Mouse (Mus musculus): ENCODE measurements around the gene Fam168a.

The Fam168a gene

DNA sequence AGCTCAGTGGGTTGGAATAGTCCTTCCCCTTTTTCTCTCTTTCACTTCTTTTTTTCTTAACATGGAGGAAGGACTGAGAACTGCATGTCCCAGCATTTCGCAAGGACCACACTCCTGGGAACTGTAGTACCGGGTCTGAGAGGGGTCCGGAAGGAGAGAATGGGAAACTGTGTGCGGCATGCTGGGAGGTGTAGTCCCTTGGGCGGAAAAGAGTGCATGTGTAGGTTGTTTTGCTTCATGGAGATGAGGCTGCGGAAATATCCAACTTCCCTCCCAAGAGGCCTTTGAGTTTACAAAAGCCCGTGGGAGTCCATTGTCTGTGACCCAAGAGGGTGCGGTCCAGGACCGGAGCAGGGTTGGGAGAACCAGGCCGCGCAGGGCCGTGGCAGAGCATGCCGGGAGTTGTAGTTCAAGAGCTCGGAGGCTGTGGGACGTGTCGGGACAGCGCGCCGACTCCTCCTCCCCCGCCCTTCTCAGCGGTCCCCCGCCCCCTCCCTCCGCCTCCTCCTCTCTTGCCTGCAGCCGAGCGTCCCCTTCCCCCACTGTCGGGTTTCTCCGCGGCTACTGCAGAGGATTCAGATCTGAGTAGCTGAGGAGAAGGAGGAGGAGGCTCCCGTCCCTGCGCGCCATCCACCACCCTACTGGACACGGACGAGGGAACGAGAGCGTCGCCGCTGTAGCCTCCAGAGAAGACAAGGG, at the start of gene Fam168a:
TSS of gene Fam168a (plus strand) at position 493 of the 699 bp plus-strand sequence.
- in situ Hi-C loops (cut with MboI), result no loop called here

DNA sequence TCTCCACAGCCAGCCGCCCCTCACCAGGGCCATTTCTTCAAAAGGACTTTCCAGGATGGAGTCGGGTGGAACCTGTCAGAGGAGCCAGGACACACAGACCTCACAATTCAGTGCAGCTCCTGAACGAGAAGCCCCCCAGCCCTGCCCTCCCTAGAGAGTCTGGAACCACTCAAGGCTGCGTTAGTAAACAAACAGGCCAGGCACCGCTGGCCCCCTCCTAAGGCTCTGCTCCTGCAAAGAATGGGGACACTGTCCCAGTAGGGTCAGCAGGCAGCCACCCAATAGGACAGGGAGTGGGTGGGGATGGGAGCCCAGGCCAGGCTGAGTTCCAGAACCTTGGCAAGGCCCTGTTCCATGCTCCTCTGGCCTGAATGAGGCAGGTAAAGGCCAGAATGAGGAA, 49.7 kb upstream of the Fam168a start:
- in situ Hi-C loops (cut with MboI), result no loop called here

DNA sequence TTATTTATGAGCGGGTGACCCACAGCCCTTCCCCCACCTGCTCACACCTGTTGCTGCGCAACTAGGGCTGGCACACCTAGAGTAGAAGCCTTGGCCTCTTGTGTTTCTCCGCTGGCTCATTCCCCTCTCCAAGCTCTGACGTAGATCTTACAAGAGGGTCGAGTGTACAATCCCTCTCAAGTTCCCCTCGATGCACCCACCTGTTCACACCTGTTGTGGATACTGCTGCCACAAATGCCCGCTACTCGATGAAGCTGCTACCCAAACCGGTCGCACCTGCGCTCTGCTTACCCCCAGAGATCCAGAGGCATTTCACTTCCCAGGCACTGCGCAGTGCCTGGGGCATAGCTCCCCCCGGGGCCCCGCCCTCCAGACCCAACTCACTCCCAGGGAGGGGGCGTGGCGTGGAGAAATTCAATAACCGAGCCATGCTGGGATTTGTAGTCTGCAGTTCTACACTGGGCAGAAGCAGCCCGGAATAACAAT, 48.3 kb upstream of the Fam168a start:
- in situ Hi-C loops (cut with MboI), result no loop called here

DNA sequence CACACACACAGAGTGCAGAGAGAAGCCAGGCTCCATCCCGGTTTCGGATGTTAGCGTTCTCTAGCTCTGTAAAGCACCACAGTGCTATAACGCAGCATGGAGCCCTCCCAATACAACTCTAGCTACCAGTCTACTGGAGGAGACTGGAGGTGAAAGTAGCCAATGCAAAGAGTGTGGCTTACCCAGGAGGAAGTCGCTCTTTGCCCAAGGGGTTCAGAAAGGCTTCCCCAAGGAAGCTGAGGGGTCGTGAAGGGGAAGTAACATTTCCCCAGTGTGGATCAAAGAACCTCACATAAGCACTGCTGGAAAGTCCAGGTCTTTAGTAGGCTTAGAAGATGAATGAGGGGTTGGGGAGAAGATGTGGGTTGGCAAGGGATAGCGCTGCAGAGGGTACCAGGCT, 45.2 kb upstream of the Fam168a start:
- in situ Hi-C loops (cut with MboI), result no loop called here

DNA sequence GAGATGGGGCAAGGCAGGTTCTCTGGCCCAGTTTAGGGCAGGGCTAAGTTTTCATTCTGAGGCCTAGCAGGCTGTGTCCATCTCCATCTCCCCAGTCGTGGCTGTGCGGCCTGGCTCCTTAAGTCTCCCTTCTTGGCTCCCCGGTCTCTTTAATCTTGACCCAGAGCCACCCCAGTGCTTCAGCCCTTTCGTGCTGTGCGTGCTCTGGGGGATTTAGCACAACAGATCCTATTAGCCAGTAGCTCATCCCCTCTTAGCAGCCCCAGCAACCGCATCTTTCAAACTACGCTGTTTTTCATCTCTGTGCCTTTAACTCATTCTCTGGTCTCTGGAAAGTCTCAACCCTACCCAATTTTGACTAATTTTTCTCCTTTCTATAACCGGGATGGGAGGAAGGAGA, 44.2 kb upstream of the Fam168a start, which contains the start of gene Plekhb1:
TSS of gene Plekhb1 (minus strand) at position 184 of the 400 bp plus-strand sequence.
- in situ Hi-C loops (cut with MboI), result no loop called here

DNA sequence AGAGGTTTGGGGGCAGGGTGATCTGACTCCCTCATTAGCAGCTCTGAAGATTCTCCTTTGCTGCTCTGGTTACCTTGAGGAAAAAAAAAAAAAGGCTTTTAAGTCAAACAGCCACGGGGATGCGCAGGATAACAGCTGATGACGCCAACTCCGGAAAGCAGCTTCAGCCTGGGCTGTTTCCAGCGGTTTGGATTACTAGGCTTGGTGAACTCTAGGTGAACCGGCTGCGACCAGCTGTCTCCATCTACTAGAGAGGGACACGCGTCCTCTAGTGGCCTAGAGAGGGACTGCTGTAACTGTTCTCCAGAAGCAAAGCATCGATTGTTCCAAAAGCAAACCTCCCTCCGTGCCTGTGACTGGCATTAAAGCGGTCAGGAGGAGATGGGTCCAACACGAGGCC, 43.2 kb upstream of the Fam168a start:
- in situ Hi-C loops (cut with MboI), result no loop called here

DNA sequence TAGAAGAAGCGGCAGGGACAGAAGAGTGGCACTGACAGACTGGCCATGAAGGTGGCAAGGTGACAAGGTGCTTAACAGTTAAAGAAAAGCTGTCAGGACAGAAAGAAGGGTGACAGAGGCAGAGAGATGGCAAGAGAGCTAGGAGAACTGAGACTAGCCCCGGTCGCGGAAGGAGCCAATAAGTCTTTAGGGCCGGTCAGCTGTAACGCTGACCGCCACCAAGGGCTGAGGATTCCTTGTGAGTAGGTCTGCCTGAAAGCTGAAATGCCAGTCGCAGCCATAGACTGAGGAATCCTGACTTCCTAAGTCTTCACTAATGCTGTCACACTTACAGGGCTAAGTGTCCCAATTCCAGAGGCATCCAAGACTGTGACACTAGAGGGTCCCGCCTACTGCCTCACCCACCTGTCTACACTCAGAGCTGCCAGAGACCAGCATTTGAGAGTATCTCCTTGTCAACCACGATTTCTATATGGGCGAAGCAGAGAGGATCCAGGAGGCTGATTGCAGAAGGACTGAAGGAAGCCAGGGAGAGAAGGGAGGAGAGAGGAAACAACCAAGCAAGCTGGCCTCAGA, 42.6 kb upstream of the Fam168a start:
- in situ Hi-C loops (cut with MboI), result no loop called here

DNA sequence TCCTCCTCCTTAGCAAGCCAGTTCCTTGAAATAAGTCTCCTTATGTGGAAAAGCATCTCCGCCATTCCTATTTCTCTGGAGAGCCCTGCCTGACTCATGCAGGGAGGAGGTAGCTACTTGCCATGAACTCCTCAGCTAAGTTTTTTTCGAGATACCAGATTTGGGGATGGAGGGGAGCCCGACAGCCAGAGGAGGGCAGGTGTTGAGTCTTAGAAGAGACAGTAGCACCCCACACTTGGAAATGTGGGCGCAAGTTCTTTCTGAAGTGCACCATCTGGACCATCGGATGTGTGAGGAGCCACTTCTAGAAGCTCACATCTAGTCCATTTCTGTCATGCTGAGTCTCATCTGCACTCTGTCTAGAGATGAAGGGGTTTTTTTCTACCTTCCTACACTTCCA, 35.8 kb upstream of the Fam168a start:
- in situ Hi-C loops (cut with MboI), result no loop called here

DNA sequence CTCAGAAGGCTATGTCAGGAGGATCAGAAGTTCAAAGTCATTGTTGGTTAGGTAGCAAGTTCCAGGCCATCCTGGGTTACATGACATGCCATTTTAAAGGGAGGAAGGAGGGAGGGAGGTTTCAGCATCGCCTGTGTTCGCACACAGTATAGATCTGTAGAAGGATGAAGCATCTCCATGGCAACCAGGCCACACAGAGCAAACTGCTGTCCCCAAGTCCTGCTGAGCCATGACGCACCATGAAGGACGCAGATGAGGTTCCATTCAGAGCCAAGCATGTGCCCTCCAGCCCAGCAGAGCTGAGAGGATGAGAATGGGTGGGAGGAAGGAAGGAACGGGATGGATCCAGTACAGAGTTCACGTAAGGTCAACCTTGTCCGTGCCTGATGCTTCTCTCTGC, 33.0 kb upstream of the Fam168a start:
- in situ Hi-C loops (cut with MboI), result no loop called here

DNA sequence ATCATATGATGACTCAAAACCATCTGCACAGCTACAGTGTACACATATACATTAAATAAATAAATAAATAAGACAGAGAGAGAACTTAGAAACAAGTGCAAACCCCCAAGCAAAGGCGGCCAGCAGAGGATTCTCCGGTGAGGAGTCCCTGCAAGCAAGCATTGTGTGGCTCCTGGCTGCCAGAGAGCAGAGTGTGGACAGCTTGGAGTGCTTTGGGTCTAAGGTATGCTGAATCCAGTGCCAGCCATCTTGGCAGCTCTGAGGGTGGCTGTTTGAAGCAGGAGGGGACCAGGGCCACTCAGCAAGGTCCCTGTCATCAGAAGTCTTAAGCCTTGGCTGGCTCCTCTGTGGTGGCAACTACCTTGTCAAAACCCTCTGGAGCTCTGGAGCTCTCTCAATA, 31.5 kb upstream of the Fam168a start:
- in situ Hi-C loops (cut with MboI), result no loop called here

DNA sequence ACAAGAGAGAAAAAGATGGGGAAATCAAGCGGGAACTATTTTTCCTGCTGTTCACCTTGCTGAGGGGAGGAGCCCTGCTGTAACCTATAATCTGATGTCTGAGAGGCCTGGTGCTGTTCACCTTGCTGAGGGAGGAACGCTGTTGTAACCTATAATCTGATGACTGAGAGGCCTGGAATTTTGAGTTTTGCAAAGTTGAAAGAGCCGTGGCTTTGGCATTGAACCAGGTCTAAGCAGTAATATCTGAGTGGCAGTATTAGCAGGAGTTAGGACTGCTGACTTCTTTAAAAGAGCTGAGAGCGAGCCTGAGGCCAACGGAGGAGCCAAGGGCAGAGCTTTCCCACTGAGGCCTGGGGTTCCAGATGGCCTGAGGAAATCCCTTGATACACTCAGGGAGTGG, 28.4 kb upstream of the Fam168a start:
- in situ Hi-C loops (cut with MboI), result no loop called here

DNA sequence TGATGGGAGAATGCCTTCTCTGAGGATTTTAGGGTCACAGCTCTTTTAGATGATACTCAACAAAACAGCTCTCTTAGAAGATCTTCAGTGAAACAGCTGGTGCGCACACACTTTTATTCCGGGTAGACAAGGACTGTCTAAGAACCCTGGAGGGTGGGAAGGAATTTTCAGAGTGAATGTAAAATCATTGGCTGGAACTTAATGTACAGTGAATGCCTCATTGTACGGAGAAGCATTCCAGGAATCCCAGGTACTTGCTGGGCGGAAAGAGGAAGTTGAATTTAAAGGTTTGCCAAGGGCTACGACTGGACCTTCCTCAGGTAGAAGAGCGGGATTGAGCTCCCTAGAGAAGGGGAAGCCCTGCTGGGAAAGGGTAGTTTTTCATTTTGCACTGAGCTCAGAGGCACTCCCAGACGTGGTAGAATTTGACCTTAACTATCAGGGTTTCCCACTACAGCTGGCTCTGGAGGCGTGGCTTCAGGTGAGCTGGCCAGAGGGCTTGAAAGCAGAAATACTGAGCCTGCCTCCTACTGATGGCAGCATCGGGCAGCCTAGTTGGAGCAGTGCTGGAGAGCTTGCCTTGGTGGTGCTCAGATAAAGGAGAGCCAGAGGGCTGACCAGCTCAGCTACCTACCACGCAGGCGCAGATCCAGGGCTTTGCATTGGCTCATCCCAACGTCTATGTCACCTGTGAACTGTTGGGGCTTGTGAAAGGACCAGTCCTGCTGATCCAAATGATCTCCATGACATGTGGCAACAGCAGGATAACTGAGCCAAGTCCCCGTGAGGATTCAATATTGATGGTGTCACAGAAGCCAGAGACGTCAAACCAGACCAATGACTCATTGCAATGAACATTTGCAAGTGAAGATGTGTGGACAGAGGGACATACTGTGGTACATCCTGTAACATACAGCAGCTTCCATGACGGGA, 27.2 kb upstream of the Fam168a start:
- in situ Hi-C loops (cut with MboI), result no loop called here

DNA sequence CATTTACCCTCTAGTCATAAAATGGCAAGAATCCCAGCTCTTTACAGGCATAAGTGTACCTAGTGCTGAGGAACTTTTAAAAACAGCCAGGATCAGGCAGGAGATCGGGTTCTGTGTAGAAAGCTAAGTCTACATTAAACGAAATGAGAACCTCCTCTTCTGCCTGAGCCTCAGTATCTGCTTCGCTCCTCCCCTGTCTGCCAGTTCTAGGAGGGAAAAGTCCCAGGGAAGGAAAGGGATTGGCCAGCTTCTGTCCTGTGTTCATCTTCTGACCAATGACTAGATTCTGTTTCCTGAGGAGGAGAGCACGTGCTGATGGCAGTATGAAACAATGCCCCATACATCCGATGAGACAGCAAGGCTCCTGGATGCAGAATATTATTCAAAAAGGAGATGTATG, 25.3 kb upstream of the Fam168a start:
- in situ Hi-C loops (cut with MboI), result no loop called here

DNA sequence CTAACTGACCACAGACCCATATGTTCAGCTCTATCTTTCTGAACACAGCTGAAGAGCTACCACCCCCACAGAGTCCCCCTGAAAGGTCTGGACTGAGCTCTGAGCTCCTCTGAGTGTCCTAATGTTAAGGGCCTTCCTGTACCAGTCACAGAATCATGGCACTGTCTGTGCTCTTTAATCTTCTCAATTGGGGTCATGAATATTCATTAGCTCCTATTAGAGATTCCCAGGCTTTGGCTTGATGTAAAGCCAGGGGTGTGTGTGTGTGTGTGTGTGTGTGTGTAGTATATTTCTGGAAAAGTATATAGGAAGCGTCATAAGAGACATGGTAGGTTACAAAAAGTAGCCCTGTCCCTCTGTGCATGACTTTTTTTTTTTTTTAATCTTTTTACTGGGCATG, 23.2 kb upstream of the Fam168a start:
- in situ Hi-C loops (cut with MboI), result no loop called here

DNA sequence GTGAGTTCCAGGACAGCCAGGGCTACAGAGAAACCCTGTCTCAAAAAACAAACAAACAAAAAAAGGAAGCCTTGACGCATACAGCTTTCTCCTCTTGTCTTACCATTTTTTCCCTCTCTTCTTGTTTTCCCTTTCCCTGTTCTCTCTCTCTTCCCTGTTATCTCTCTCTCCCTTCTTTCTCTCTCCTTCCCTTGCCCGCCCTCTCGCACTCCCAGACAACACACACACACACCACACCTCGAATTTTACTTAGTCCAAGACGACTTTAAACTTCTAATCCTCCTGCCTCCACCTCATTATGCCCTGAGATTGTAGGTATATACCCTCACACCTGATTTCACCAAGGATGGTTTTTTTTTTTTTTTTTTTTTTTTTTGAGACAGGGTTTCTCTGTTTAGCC, 22.4 kb upstream of the Fam168a start:
- in situ Hi-C loops (cut with MboI), result no loop called here

DNA sequence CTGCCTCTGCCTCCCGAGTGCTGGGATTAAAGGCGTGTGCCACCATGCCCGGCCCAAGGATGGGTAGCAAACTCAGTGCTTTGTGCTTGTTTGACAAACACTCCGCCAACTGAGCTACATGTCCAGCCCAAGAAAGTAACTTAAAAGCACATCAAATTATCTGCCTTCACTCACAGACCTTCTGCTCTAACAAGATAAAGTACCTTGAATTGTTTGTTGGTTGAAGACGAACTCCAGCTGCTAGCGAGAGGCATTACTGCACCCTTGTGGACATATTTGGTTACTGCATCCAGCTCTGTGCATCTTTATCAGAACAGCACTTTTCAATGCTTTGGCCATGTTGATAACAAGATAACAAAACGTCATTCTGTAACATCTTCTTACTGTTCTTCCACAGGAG, 21.9 kb upstream of the Fam168a start:
- in situ Hi-C loops (cut with MboI), result no loop called here

DNA sequence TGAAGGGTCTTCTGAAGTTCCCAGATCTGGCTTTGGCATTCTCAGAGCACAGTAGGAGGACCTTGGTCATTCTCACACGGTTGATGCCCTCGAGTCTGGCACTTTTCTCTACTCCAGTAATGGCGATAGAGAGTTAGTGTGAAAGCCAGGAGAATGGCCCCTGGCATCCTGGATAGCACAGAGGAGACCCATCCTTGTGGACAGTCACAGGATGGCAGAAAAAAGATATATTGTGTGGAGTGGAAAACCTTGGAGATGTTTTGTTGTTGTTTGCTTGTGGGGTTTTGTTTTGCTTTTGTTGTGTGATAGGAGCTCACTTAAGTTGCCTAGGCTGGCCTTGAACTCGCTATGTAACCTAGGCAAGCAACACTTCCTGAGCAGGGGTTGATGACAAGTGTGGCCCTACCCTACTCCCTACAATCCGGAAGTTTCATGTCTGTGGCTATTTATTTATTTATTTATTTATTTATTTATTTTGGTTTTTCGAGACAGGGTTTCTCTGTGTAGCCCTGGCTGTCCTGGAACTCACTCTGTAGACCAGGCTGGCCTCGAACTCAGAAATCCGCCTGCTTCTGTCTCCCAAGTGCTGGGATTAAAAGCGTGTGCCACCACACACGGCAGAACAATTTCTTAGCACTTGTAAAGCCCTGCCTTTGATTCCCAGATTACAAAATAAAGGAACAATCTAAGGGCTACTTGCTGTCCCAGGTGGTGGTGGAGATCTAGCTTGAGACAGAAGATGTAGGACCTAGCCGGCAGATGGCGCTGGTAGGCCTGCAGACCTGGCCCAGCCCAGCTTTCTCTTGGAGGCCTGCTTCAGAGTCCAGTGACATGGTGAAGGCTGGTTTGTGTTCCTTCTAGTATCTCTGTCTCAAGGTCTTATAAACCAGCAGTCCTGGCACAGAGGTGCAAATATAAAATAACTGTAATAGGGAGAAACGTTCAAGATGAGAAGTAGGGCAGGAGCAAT, 21.1 kb upstream of the Fam168a start:
- in situ Hi-C loops (cut with MboI), result no loop called here

DNA sequence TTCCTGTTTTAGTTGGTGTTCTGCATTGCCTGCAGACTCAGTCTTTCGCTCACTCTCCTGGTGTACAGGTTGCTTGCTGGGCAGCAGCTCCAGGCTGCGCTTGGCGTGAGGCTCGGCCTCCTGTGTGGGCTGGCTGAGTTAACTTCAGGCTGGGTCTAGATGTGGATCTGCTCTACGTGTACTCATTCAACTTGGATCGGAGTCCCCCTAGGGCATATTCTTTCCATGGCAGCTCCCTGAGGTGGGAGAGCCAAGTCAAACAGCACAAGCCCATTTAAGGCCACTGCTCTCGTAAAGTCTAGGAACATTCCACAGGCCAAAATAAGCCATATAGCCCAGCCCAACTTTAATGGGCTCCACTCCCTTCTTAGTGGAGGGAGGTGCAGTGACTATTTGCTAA, 18.0 kb upstream of the Fam168a start:
- in situ Hi-C loops (cut with MboI), result no loop called here

DNA sequence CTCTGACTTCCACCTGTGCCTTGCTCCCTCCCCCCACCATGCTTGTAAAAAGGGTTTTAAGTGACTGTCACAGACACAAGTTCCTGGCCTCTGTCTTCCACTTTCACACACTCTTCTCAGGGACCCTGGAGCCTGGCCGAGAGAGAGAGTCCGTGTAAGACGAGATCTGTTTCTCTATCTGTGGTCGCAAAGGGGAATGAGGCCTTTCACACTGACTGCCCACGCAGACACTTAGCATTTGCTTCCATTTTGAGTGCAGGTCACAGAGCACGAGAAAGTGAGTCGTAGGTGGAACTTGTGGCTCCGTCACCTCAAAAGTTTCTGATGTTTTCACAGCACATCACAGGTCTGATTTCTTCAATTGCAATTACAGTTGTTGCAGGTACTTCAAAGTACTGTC, 13.2 kb upstream of the Fam168a start:
- in situ Hi-C loops (cut with MboI), result no loop called here

DNA sequence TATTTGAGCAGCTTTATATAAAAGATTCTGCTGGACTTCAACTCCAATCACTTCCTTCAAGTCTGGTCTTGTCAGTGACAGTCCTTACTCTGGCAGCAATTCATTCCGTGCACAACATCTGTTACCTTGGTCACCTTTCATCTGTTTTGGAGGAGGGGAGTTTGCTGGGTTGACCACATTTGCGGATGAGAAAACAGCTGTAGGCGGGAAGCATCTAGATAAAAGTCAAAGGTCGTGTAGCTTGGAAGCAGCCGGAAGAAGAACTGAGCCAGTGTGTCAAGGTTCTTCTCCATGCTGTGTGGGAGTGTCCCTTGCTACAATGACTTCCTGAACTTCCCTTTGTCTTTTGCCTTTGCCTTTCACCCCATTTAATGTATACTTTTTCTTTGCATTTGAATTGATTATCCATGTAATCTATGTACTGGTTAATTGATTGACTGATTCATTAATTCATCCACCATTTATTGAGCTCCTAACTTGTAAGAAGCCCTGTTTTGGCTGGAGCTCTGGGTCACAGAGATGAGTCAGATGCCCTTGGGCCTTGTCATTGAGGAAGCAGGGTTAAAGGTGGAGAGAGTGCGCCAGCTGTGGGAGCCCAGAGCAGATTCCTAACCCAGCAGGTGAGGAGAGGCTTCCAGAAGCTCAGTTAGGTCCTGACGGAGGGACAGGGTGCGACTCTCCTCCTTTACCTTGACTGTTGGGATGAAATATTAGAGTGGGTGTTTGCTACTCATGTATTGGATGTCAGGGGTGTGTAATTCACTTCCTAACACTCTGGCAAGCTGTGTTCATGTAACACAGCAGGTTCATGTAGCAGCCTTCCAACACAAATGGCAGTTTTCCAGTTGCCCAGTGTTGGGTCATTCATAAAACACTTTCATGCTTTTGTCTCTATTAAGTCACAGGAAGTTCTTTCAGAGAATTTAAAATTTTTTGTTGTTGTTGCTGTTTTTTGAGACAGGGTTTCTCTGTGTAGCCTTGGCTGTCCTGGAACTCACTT, 6.4 kb upstream of the Fam168a start:
- in situ Hi-C loops (cut with MboI), result no loop called here
